Mouse (Mus musculus) lung, postnatal 4 days (tissue): Measurements from ENCODE around the gene Hist1h3i.
A peak's percentile ranks its signal among the peaks of the same experiment; 100 is the strongest.

ENCODE experiments used
- DNase-seq, 2 experiments: peaks; one replicate each; pipeline ENCODE4 v3.0.0; 2021

Hist1h3i gene

GRCm38 (mm10) chr13:21782361-21783254, 562 bp downstream of the Hist1h3i start:
- peak; percentile 23 to 24 for DNase-seq

- DNase-seq, result no peak
Measured at GRCm38 (mm10) chr13:21781639-21782038, 1.5 kb downstream of the Hist1h3i start.

GRCm38 (mm10) chr13:21781021-21781555, 2.1 kb downstream of the Hist1h3i start:
- DNase-seq, result no peak

- peak; percentile 69 to 70 for DNase-seq
Measured at GRCm38 (mm10) chr13:21779767-21780731, 3.1 kb downstream of the Hist1h3i start, which contains the start of gene Hist1h1b. TSS of gene Hist1h1b (minus strand) at chr13:21780625.

- peak; percentile 62 to 75 for DNase-seq
Measured at GRCm38 (mm10) chr13:21778814-21779766, 4.1 kb downstream of the Hist1h3i start.

GRCm38 (mm10) chr13:21755707-21756106, 27.5 kb downstream of the Hist1h3i start:
- DNase-seq, result no peak

- peak in 1 of 2 experiments; percentile 56 for DNase-seq
Measured at GRCm38 (mm10) chr13:21754294-21755001, 28.7 kb downstream of the Hist1h3i start.

- DNase-seq, result peak; percentile 65 to 72
Measured at GRCm38 (mm10) chr13:21753524-21754285, 29.5 kb downstream of the Hist1h3i start, which contains the start of the genes Hist1h2ak and Hist1h2bn. TSS of gene Hist1h2ak (minus strand) at chr13:21753827. TSS of gene Hist1h2bn (plus strand) at chr13:21754123.

GRCm38 (mm10) chr13:21753051-21753523, 30.1 kb downstream of the Hist1h3i start:
- no peak for DNase-seq

GRCm38 (mm10) chr13:21752356-21752755, 30.8 kb downstream of the Hist1h3i start:
- no peak for DNase-seq

GRCm38 (mm10) chr13:21751827-21752226, 31.3 kb downstream of the Hist1h3i start:
- DNase-seq, result no peak

- no peak for DNase-seq
Measured at GRCm38 (mm10) chr13:21751417-21751816, 31.8 kb downstream of the Hist1h3i start.

- DNase-seq, result peak; percentile 94
Measured at GRCm38 (mm10) chr13:21750159-21751017, 32.8 kb downstream of the Hist1h3i start, which contains the start of gene Hist1h4k. TSS of gene Hist1h4k (minus strand) at chr13:21750505.

GRCm38 (mm10) chr13:21749387-21750158, 33.6 kb downstream of the Hist1h3i start:
- no peak for DNase-seq

- DNase-seq, result no peak
Measured at GRCm38 (mm10) chr13:21745006-21745405, 38.2 kb downstream of the Hist1h3i start.

- DNase-seq, result peak; percentile 85 to 86
Measured at GRCm38 (mm10) chr13:21734906-21735767, 48.0 kb downstream of the Hist1h3i start, which contains the start of gene Hist1h4j. TSS of gene Hist1h4j (plus strand) at chr13:21735064.
